Comparison of ENCODE assay signal across 23 mouse cellular contexts in genomic region chr12:100865509-100866078, GRCm38 (mm10). TPM values are rescaled to one million over a fixed set of nuclear protein-coding genes. Genes with fewer than 3 reads are reported as not detected.
DNase-seq lines count a peak whose midpoint lies in the region; ATAC-seq lines count a peak whose summit lies in the region.
"Had no signal": no experiment of that assay in that cellular context is flagged by ENCODE, and none has a peak within 500 bp of the region (broad histone marks: within the 10 kb centered on the region; RNA-seq: fewer than 3 reads in every experiment).

No protein-coding gene starts in this region.

- H3K4me3 ChIP-seq in hindbrain, embryonic 13.5 days: no peak overlapping the region
- H3K4me3 ChIP-seq in hindbrain, embryonic 11.5 days (ENCODE audit: low read depth, low read length): no peak overlapping the region
- no peak overlapping the region for H3K4me3 ChIP-seq in neural tube, embryonic 13.5 days
- H3K4me3 ChIP-seq in forebrain, embryonic 16.5 days (replicated peaks; ENCODE audit: low read length): no peak overlapping the region
- H3K4me3 ChIP-seq: erythroblast, embryonic 14.5 days; heart, embryonic 10.5 days; heart, embryonic 15.5 days; limb, embryonic 12.5 days; midbrain, embryonic 13.5 days had no signal

- WGBS in hindbrain, embryonic 13.5 days: 57% methylated on average over 11 of the region's 11 CpGs
- WGBS in hindbrain, embryonic 11.5 days: 68% methylated on average over 11 of the region's 11 CpGs
- whole genome bisulfite sequencing in neural tube, embryonic 13.5 days: 65% methylated on average over 11 of the region's 11 CpGs
- WGBS in forebrain, embryonic 16.5 days: 77% methylated on average over 11 of the region's 11 CpGs

- H3K27ac ChIP-seq in hindbrain, embryonic 13.5 days: no peak overlapping the region
- no peak overlapping the region for H3K27ac ChIP-seq in hindbrain, embryonic 11.5 days (ENCODE audit: low read depth, low read length)
- 0 out of 2 replicates have a peak overlapping the region, but pooled peaks have one; percentile 20 for H3K27ac ChIP-seq in neural tube, embryonic 13.5 days (replicated peaks)
- H3K27ac ChIP-seq in forebrain, embryonic 16.5 days (ENCODE audit: low read length): no peak overlapping the region
- H3K27ac ChIP-seq: heart, embryonic 10.5 days; heart, embryonic 15.5 days; kidney, postnatal 0 days; limb, embryonic 12.5 days; midbrain, embryonic 13.5 days had no signal

- peaks cover 3% of the 10 kb centered on the region; the same call in 1 of the 2 replicates for H3K9me3 ChIP-seq in hindbrain, embryonic 13.5 days
- H3K9me3 ChIP-seq in hindbrain, embryonic 11.5 days (ENCODE audit: control insufficient read depth, low read length): no peaks in the 10 kb centered on the region
- 0 out of 2 replicates have a peak, but pooled peaks cover 4% of the 10 kb centered on the region for H3K9me3 ChIP-seq in neural tube, embryonic 13.5 days
- H3K9me3 ChIP-seq in forebrain, embryonic 16.5 days (ENCODE audit: control insufficient read depth, low read length): no peaks in the 10 kb centered on the region
- H3K9me3 ChIP-seq: heart, embryonic 10.5 days; heart, embryonic 15.5 days had no signal

- H3K27me3 ChIP-seq in hindbrain, embryonic 13.5 days: no peaks in the 10 kb centered on the region
- no peaks in the 10 kb centered on the region for H3K27me3 ChIP-seq in hindbrain, embryonic 11.5 days (ENCODE audit: control insufficient read depth, insufficient read depth, low read length)
- H3K27me3 ChIP-seq in neural tube, embryonic 13.5 days: no peaks in the 10 kb centered on the region
- no peaks in the 10 kb centered on the region for H3K27me3 ChIP-seq in forebrain, embryonic 16.5 days (replicated peaks; ENCODE audit: control insufficient read depth, insufficient read depth, low read length)
- H3K27me3 ChIP-seq: heart, embryonic 15.5 days; limb, embryonic 12.5 days; midbrain, embryonic 13.5 days had no signal

- 0 out of 2 replicates have a peak, but pooled peaks cover 3% of the 10 kb centered on the region for H3K36me3 ChIP-seq in hindbrain, embryonic 13.5 days
- no peaks in the 10 kb centered on the region for H3K36me3 ChIP-seq in hindbrain, embryonic 11.5 days (ENCODE audit: control insufficient read depth, insufficient read depth, low read length)
- H3K36me3 ChIP-seq in neural tube, embryonic 13.5 days: no peaks in the 10 kb centered on the region
- H3K36me3 ChIP-seq in forebrain, embryonic 16.5 days (ENCODE audit: control insufficient read depth, insufficient read depth): no peaks in the 10 kb centered on the region
- H3K36me3 ChIP-seq: heart, embryonic 10.5 days; heart, embryonic 15.5 days; limb, embryonic 12.5 days; midbrain, embryonic 13.5 days had no signal

- no peak for DNase-seq in hindbrain, embryonic 11.5 days (ENCODE audit: low spot score)
- DNase-seq in neural tube, embryonic 10.5 days (ENCODE audit: extremely low spot score, low spot score): no peak
- peak; percentile 35 for DNase-seq in retina, embryonic 14.5 days (ENCODE audit: low spot score)
- no peak for DNase-seq in kidney, postnatal 36 days
- DNase-seq: cerebellum, adult 2 months; gastrocnemius, postnatal 25 days; heart, adult 11 months; kidney, adult 8-10 months; layer of hippocampus, adult 9-11 months; lung, postnatal 36 days; right cerebral cortex, postnatal 25 days; thymus, postnatal 25 days had no signal

- H3K4me2 ChIP-seq in hindbrain, embryonic 13.5 days: no peak overlapping the region
- H3K4me2 ChIP-seq in hindbrain, embryonic 11.5 days (replicated peaks; ENCODE audit: low read depth, low read length): no peak overlapping the region
- H3K4me2 ChIP-seq in neural tube, embryonic 13.5 days: no peak overlapping the region
- H3K4me2 ChIP-seq in forebrain, embryonic 16.5 days (ENCODE audit: low read length): no peak overlapping the region
- H3K4me2 ChIP-seq: heart, embryonic 15.5 days; limb, embryonic 12.5 days; liver, embryonic 11.5 days; midbrain, embryonic 13.5 days had no signal

- peak; percentile 52; the same call in 1 of the 2 replicates for ATAC-seq in hindbrain, embryonic 13.5 days (ENCODE audit: low FRiP score)
- no peak for ATAC-seq in hindbrain, embryonic 11.5 days (ENCODE audit: low FRiP score)
- peak; percentile 37; the same call in 1 of the 2 replicates for ATAC-seq in neural tube, embryonic 13.5 days (ENCODE audit: low read depth)
- ATAC-seq in forebrain, embryonic 16.5 days: no peak
- ATAC-seq: intestine, embryonic 16.5 days; midbrain, embryonic 13.5 days had no signal

- H3K9ac ChIP-seq in hindbrain, embryonic 13.5 days: no peak overlapping the region
- no peak overlapping the region for H3K9ac ChIP-seq in hindbrain, embryonic 11.5 days (ENCODE audit: low read depth, low read length)
- H3K9ac ChIP-seq in neural tube, embryonic 13.5 days: no peak overlapping the region
- H3K9ac ChIP-seq in forebrain, embryonic 16.5 days (replicated peaks; ENCODE audit: low read depth, low read length): no peak overlapping the region
- H3K9ac ChIP-seq: heart, embryonic 15.5 days; limb, embryonic 12.5 days; midbrain, embryonic 13.5 days had no signal

- peaks cover 6% of the 10 kb centered on the region for H3K4me1 ChIP-seq in hindbrain, embryonic 13.5 days (replicated peaks)
- H3K4me1 ChIP-seq in hindbrain, embryonic 11.5 days (replicated peaks; ENCODE audit: control insufficient read depth, insufficient read depth, low read length): no peaks in the 10 kb centered on the region
- peaks cover 12% of the 10 kb centered on the region; the same call in 1 of the 2 replicates for H3K4me1 ChIP-seq in neural tube, embryonic 13.5 days (replicated peaks)
- no peaks in the 10 kb centered on the region for H3K4me1 ChIP-seq in forebrain, embryonic 16.5 days (replicated peaks; ENCODE audit: control insufficient read depth, insufficient read depth, low read length)
- H3K4me1 ChIP-seq: heart, embryonic 10.5 days; heart, embryonic 15.5 days; limb, embryonic 12.5 days; midbrain, embryonic 13.5 days had no signal

RNA-seq across cellular contexts. Expression of gene Gpr68, which starts 42.4 kb away (rescaled TPM):
- polyA plus RNA-seq in hindbrain, embryonic 13.5 days (2015; fragmentation: Nextera tagmentation; extraction: Ambion mirVana): 1.6 and 1.7 TPM in 2 replicates
- polyA plus RNA-seq in hindbrain, embryonic 11.5 days (2014; fragmentation: Nextera tagmentation; extraction: Ambion mirVana): 0.22 TPM in 1 of 2 replicates, not detected in the other
- polyA plus RNA-seq in neural tube, embryonic 13.5 days (2015; fragmentation: Nextera tagmentation; extraction: Ambion mirVana): 2.1 and 2.2 TPM in 2 replicates
- 0.87 and 1.7 TPM in 2 replicates for polyA plus RNA-seq in forebrain, embryonic 16.5 days (2015; fragmentation: Nextera tagmentation; extraction: Ambion mirVana)
- polyA plus RNA-seq: erythroblast, embryonic 14.5 days had no signal

Comparison
In these comparisons a context has a peak if more than half of its experiments do, and no peak if none do; other contexts are left out.
1. ATAC-seq: peak in hindbrain, embryonic 13.5 days (single experiment) and neural tube, embryonic 13.5 days (single experiment); none in hindbrain, embryonic 11.5 days (single experiment) and forebrain, embryonic 16.5 days (single experiment).